Mouse (Mus musculus) splenic B cell, adult 2 months (primary cell): ENCODE measurements around the gene Dbh.
A peak's percentile ranks its signal among the peaks of the same experiment; 100 is the strongest.

Source experiments
- DNase-seq: peaks from one replicate; pipeline ENCODE4 v3.0.0-alpha.2; 2011; ENCODE audit warnings: low read depth, low spot score
- H3K27me3 ChIP-seq: 2 replicates; pipeline ENCODE4 v1.6.1; 2012; ENCODE audit warnings: mild to moderate bottlenecking, low read length, moderate library complexity, mixed read lengths; ENCODE audit not compliant: control insufficient read depth, poor library complexity, insufficient read depth, severe bottlenecking
- H3K36me3 ChIP-seq: 2 replicates; pipeline ENCODE4 v1.6.1; 2012; ENCODE audit warnings: mild to moderate bottlenecking, low read length, moderate library complexity, mixed read lengths; ENCODE audit not compliant: control insufficient read depth, poor library complexity, insufficient read depth, severe bottlenecking

The Dbh gene

GRCm38 (mm10) chr2:27223012-27223421 lies 58.0 kb downstream of the Dbh start:
- no peaks in the 10 kb centered on the region for H3K27me3 ChIP-seq
- no peaks in the 10 kb centered on the region for H3K36me3 ChIP-seq
- DNase-seq: no peak

DNA sequence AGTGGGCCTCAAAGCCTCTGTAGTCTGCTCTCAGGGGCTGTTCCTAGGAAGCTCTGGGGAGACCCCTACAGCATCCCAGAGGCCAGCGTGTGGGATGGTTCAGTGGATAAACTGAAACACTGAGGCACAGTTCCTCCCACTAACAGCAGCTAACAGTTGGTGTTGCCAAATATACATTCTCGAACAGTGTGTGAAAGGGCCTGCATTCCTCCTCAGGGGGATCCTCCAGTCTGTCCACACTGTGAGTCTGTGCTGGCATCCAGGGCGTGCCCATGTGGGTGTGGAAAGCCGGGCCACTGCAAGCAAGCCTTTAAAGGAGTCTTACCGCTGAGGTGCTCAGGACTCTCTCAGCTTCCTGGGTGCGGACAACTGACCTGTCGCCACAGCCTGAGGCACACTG lies 61.5 kb downstream of the Dbh start:
- Histone ChIP-seq H3K27me3 (no peaks in the 10 kb centered on the region), H3K36me3 (no peaks in the 10 kb centered on the region)
- DNase-seq: no peak

DNA sequence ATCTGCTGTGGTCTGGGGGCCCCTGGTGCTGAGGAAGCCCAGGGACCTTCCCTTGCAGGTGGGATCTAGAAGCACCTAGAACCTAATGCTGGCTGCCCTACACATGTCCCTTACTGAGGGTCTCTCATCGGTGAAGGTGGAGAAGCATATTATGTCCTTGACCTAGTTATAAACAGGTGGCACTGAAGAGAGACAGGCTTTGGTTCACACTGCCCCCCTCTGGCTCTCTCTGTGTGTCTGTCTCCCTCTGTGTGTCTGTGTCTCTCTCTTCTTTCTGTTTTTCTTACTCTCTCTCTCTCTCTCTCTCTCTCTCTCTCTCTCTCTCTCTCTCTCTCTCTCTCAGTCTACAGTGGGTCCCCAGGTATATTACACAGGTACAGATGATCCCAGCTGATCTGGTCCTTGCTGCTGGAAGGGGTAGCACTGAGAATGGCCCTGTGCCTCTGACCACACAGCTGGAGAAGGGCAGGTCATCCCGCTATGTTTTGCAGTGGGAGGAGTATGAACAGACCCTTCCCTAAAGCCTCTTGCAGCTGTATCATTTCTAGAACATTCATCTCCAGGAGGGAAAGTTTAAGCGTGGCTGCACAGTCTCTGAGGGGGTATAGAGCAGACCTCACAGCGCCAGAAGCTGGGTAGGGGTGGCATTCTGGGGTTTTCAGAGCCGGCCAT lies 63.9 kb downstream of the Dbh start:
- H3K27me3 ChIP-seq: no peaks in the 10 kb centered on the region
- DNase-seq: no peak
- H3K36me3 ChIP-seq: no peaks in the 10 kb centered on the region

- DNase-seq: no peak
Observed at GRCm38 (mm10) chr2:27229481-27230105, 64.6 kb downstream of the Dbh start.

GRCm38 (mm10) chr2:27232376-27232775 lies 67.3 kb downstream of the Dbh start:
- Histone ChIP-seq H3K36me3 (no peaks in the 10 kb centered on the region), H3K27me3 (no peaks in the 10 kb centered on the region)
- peak; percentile 65 for DNase-seq

More at GRCm38 (mm10) chr2:27229481-27230105, 64.6 kb downstream of the Dbh start:
- Histone ChIP-seq H3K27me3 (no peaks in the 10 kb centered on the region), H3K36me3 (no peaks in the 10 kb centered on the region)
